8 mouse cellular contexts compared by ENCODE assay signal in the genomic region with DNA sequence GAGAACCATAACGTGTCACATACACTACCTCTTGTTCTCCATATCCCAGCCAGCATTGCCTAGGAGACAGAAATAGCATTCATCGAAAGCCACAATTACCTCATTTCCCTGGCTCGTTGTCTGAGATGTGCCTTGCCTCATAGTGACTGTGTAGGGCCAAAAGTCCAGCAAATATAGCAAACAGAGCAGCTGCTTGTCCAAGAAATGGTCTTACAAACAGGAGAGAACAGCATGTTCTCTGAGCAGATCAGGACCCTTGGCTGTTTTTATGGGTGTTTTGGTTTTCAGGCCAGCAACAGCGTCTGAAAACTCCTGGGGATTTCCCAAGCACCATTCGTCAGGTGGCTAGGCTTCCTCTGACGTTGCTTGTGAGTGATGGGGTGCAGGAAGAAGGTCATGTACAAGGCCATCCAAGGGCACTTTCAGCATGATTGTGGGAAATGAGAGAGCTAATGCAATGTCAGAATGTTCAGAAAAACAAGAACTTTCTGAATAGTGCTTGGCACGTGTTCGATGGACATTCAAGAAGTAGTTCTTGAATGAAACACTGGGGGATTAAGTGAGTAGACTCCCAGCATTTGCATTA.
DNase-seq lines count a peak whose midpoint lies in the region; ATAC-seq and TF ChIP-seq lines count a peak whose summit lies in the region.

No protein-coding gene starts in this region.

- TF ChIP-seq POLR2A in thymus, adult 2 months (IDR thresholded peaks at IDR 0.05; ENCODE audit: control insufficient read depth, extremely low read depth, insufficient read depth, low read length, poor library complexity) = no peak

- ATAC-seq in heart, embryonic 14.5 days (ENCODE audit: insufficient number of reproducible peaks, insufficient read depth, low FRiP score, low read depth) = peak; percentile 54; the same call in 1 of the 2 replicates
- ATAC-seq in CD4-positive, CD25-positive, alpha-beta regulatory T cell, adult 4 months = no peak
- ATAC-seq in forebrain, embryonic 16.5 days = no peak; the same call in 1 of the 2 replicates

- WGBS in heart, embryonic 14.5 days = 50% methylated on average over 8 of the region's 8 CpGs
- WGBS in thymus, adult 2 months = 50% methylated on average over 8 of the region's 8 CpGs
- 56% methylated on average over 8 of the region's 8 CpGs for WGBS in forebrain, embryonic 16.5 days

- peak; percentile 8 for DNase-seq in cerebellum, adult 9-10 months
- no peak for DNase-seq in cerebellum, postnatal 10 days
- peak; percentile 82 for DNase-seq in adipocyte (ENCODE audit: low spot score)
- DNase-seq in lung, postnatal 14 days = peak; percentile 70
- DNase-seq in thymus, adult 2 months = no peak

- peak overlapping the region; percentile 7 to 9; a peak in 2 of 4 replicates for H3K27ac ChIP-seq in heart, embryonic 14.5 days (replicated peaks in 1 of 2; ENCODE audit: control insufficient read depth in 1 of 2, insufficient read depth in 1 of 2, low read depth in 2 of 2, low read length in 2 of 2)
- H3K27ac ChIP-seq in thymus, adult 2 months (ENCODE audit: control insufficient read depth, insufficient read depth, low read length) = no peak overlapping the region
- no peak overlapping the region for H3K27ac ChIP-seq in forebrain, embryonic 16.5 days (ENCODE audit: low read length)

- H3K4me3 ChIP-seq in heart, embryonic 14.5 days (ENCODE audit: control insufficient read depth in 1 of 2, insufficient read depth in 1 of 2, low read depth in 1 of 2, low read length in 2 of 2) = no peak overlapping the region
- no peak overlapping the region for H3K4me3 ChIP-seq in thymus, adult 2 months (ENCODE audit: control insufficient read depth, insufficient read depth, low read length)
- no peak overlapping the region for H3K4me3 ChIP-seq in forebrain, embryonic 16.5 days (replicated peaks; ENCODE audit: low read length)

- H3K4me2 ChIP-seq in heart, embryonic 14.5 days (ENCODE audit: low read length) = no peak overlapping the region
- no peak overlapping the region for H3K4me2 ChIP-seq in forebrain, embryonic 16.5 days (ENCODE audit: low read length)

- no peak for TF ChIP-seq CTCF in thymus, adult 2 months (IDR thresholded peaks at IDR 0.05; ENCODE audit: borderline replicate concordance, control insufficient read depth, extremely low read depth, insufficient read depth, low read length, poor library complexity)

- no peaks in the 10 kb centered on the region for H3K36me3 ChIP-seq in heart, embryonic 14.5 days (ENCODE audit: control insufficient read depth, insufficient read depth, low read length)
- H3K36me3 ChIP-seq in thymus, adult 2 months (ENCODE audit: control insufficient read depth, insufficient read depth, low read length) = no peaks in the 10 kb centered on the region
- no peaks in the 10 kb centered on the region for H3K36me3 ChIP-seq in forebrain, embryonic 16.5 days (ENCODE audit: control insufficient read depth, insufficient read depth)

- H3K9ac ChIP-seq in heart, embryonic 14.5 days (ENCODE audit: low read length) = no peak overlapping the region
- H3K9ac ChIP-seq in forebrain, embryonic 16.5 days (replicated peaks; ENCODE audit: low read depth, low read length) = no peak overlapping the region

- no peaks in the 10 kb centered on the region for H3K4me1 ChIP-seq in heart, embryonic 14.5 days (ENCODE audit: control insufficient read depth in 2 of 2, insufficient read depth in 2 of 2, low read length in 2 of 2)
- no peaks in the 10 kb centered on the region for H3K4me1 ChIP-seq in thymus, adult 2 months (replicated peaks; ENCODE audit: control insufficient read depth, insufficient read depth, low read length)
- no peaks in the 10 kb centered on the region for H3K4me1 ChIP-seq in forebrain, embryonic 16.5 days (replicated peaks; ENCODE audit: control insufficient read depth, insufficient read depth, low read length)

- H3K27me3 ChIP-seq in heart, embryonic 14.5 days (ENCODE audit: control insufficient read depth, insufficient read depth, low read length) = no peaks in the 10 kb centered on the region
- H3K27me3 ChIP-seq in thymus, adult 2 months (ENCODE audit: control insufficient read depth, insufficient read depth, low read length) = no peaks in the 10 kb centered on the region
- peaks cover 7% of the 10 kb centered on the region; the same call in 1 of the 2 replicates for H3K27me3 ChIP-seq in forebrain, embryonic 16.5 days (replicated peaks; ENCODE audit: control insufficient read depth, insufficient read depth, low read length)

- no peaks in the 10 kb centered on the region for H3K9me3 ChIP-seq in heart, embryonic 14.5 days (ENCODE audit: control insufficient read depth, low read length)
- no peaks in the 10 kb centered on the region for H3K9me3 ChIP-seq in forebrain, embryonic 16.5 days (ENCODE audit: control insufficient read depth, low read length)

Comparison
In these comparisons a context has a peak if more than half of its experiments do, and no peak if none do; other contexts are left out.
1. DNase-seq: peak in cerebellum, adult 9-10 months (single experiment), adipocyte (single experiment) and lung, postnatal 14 days (single experiment); none in cerebellum, postnatal 10 days (0 of 2) and thymus, adult 2 months (single experiment).
2. H3K27ac ChIP-seq: peak in heart, embryonic 14.5 days (2 of 2); none in thymus, adult 2 months (single experiment) and forebrain, embryonic 16.5 days (single experiment).